Mouse (Mus musculus): ENCODE measurements around the gene Nxnl2. TPM values are rescaled to one million over a fixed set of nuclear protein-coding genes. Genes with fewer than 3 reads are reported as not detected.

Gene Nxnl2
- under 1 TPM in 1 of 2 experiments, not detected in 1; 0.31 TPM for total RNA-seq (2021)
- long read RNA-seq, experiment 1, result 0 reads
- long read RNA-seq, experiment 2, partial matches to known transcripts, result 0 of 1 reads
- long read RNA-seq, experiment 2, other reads (novel, unspliced or antisense), result 0 of 1 reads

DNA sequence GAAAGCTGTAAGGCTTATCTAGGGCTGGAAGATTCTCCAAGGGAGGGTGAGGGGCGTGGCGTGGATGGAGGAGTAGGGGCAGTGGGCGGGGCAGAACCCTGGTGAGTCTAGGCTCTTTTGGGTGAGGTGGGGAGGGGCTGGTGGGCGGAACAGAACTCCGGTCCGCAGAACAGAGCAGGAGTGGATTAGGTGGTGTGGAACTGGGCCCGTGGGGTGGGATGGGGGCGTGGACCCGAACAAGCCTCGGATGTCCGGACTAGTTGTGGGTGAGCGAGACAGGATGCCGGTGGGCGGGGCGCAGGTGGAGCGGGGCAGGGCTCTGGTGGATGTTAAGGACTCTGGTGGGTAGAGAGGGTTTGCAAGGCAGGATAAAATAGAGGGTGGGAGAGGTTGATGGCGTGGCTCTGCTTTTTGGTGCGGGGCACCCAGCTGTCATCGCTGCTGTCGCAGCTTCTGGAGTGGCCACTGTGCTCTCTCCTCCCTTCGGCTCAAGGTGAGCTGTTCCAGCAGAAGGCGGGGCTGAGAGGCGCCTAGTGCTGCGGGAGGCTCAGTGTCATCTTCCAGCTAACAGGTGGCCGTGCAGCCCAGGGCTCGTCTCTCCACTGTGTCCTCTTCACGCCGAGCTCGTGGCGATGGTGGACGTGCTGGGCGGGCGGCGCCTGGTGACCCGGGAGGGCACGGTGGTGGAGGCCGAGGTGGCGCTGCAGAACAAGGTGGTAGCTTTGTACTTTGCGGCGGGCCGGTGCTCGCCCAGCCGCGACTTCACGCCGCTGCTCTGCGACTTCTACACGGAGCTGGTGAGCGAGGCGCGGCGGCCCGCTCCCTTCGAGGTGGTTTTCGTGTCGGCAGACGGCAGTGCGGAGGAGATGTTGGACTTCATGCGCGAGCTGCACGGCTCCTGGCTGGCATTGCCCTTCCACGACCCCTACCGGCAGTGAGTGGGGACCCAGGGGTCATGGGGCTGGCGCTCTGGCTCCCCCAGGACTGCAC is at the start of gene Nxnl2:
Gene Nxnl2 (plus strand): TSS at position 332 of the 990 bp plus-strand sequence.
- H3K27ac ChIP-seq, result no peak within 1 kb of the TSS
- DNase-seq (ENCODE audit: low spot score in 2 of 2), result peak in 1 of 2 experiments; percentile 43
- peak; percentile 71 for TF ChIP-seq CTCF (conservative IDR thresholded peaks at IDR 0.05)
- peak within 1 kb of the TSS; percentile 60 for H3K4me3 ChIP-seq

- Histone ChIP-seq H3K27ac (0 out of 2 replicates have a peak overlapping the region, but pooled peaks have one; percentile 10), H3K4me3 (no peak overlapping the region)
- TF ChIP-seq CTCF (conservative IDR thresholded peaks at IDR 0.05), result no peak
- DNase-seq (ENCODE audit: low spot score in 2 of 2), result no peak
Observed at GRCm38 (mm10) chr13:51121966-51122365, 48.9 kb upstream of the Nxnl2 start.

DNA sequence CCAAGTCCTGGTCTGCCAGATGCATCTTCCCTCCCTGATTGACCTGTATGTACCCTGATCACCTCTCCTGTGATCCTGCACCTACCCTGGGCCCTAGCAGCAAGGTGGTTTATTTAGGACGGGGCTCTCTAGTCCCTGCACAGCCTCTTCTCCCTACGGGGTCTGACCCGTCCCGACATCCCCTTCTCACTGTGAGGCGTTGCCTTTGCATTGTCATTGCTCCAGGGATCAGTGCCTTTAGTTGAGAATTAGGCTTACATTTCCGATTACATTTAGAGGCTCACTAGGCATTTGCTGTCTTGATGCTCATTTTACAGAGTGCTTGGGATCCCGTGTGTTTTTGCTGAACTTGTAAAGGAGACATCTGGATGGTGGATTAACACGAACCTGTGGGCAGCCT is 48.1 kb upstream of the Nxnl2 start:
- TF ChIP-seq CTCF (conservative IDR thresholded peaks at IDR 0.05), result no peak
- DNase-seq (ENCODE audit: low spot score in 2 of 2), result no peak
- H3K4me3 ChIP-seq, result no peak overlapping the region
- no peak overlapping the region for H3K27ac ChIP-seq

- no peak overlapping the region for H3K27ac ChIP-seq
- no peak overlapping the region for H3K4me3 ChIP-seq
- DNase-seq (ENCODE audit: low spot score in 2 of 2), result no peak
- TF ChIP-seq CTCF (conservative IDR thresholded peaks at IDR 0.05), result no peak
Observed at GRCm38 (mm10) chr13:51125357-51125756, 45.5 kb upstream of the Nxnl2 start.

DNA sequence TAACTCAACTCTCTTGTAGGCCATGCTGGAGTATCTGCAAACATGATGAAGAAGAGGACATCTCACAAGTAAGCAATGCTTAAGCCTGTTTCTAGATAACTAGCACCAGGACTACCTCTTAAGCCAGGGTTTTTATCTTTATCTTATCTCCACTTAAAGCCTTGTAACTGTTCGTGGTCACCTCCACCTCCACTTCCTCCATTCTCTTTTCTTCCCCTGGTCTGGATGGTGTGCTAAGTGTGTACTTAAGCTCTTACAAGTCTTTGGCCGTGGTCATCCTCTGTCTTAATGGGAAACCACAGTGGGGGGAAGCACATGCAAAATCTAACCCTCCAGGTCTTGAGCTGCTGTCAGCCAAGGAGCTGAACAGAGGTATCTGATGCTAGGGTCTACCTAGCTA is 42.9 kb upstream of the Nxnl2 start:
- no peak overlapping the region for H3K4me3 ChIP-seq
- H3K27ac ChIP-seq, result no peak overlapping the region
- no peak for TF ChIP-seq CTCF (conservative IDR thresholded peaks at IDR 0.05)
- DNase-seq (ENCODE audit: low spot score in 2 of 2), result no peak

- no peak overlapping the region for H3K27ac ChIP-seq
- H3K4me3 ChIP-seq, result no peak overlapping the region
- no peak for TF ChIP-seq CTCF (conservative IDR thresholded peaks at IDR 0.05)
- DNase-seq (ENCODE audit: low spot score in 2 of 2), result no peak
Observed at GRCm38 (mm10) chr13:51128417-51128816, 42.4 kb upstream of the Nxnl2 start.

DNA sequence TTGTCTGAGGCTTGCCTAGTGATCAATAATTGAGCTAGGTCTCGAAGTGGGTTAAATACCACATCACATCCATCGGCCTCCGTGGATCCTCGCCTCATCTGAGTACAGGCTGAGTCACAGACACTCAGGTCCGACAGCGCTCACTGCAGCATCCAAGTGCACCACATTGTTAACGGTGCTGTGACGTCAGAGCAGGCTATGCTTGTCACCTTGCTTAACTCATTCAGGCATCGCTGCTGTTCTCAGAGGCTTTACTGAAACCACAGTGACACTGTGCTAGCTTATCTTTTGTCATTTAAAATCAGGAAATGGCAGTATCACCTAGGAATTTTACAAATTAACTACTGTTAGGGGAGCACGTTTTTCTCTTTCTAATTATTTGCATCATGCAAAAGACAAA is 39.6 kb upstream of the Nxnl2 start:
- Histone ChIP-seq H3K27ac (no peak overlapping the region), H3K4me3 (no peak overlapping the region)
- peak in 1 of 2 experiments; percentile 13 for DNase-seq (ENCODE audit: low spot score in 2 of 2)
- TF ChIP-seq CTCF (conservative IDR thresholded peaks at IDR 0.05), result no peak

DNA sequence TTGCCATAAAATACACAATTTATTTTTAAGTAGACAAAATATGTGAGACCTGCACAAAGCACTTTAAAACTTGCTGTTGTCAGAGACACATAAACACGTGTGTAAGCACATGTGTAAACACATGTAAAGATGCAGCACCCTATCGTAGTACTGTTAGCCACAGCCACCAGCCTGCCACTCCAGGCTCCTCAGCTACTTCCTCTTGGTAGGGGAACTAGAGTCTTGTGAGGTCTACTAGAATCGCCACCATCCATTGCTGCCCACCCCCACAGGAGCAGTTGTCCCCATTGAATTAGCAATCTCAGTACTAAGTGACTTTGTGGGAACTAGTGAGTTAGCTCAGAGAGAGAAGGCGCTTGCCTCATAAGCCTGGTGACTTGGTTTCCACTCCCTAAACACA is 34.5 kb upstream of the Nxnl2 start:
- no peak overlapping the region for H3K4me3 ChIP-seq
- DNase-seq (ENCODE audit: low spot score in 2 of 2), result no peak
- no peak for TF ChIP-seq CTCF (conservative IDR thresholded peaks at IDR 0.05)
- H3K27ac ChIP-seq, result no peak overlapping the region

DNA sequence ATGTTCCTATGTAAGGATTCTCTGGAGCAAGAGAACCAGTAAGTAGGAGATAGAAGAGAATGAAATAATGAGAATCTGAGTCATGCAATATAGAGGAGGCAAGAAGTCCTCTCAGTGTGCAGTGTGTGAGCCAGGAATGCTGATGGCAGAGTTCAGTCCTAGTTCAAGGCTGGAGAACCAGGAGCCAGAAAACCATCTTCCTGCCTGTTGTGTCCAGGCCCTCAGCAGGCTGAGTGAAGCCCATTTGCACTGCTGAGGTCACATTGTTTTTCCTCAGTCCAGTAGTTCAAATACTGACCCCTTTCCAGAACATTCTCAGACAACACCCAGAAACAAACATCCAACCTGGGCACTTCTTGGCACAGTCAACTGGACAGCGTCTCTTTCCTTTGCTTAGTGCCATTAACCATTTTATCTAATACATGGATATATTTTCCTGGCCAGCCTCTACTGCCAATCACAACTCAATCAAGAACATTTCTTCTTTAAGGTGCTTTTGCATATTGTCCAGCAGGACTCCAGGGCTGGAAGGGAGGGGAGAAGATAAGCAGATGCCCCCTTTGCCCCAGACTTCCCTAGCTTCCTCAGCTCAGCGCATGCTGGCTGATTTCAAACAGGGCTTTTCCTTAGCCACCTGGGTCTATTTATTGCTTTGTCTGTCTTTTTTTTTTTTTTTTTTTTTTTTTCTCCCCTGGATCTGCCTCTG is 33.7 kb upstream of the Nxnl2 start:
- Histone ChIP-seq H3K27ac (no peak overlapping the region), H3K4me3 (no peak overlapping the region)
- TF ChIP-seq CTCF (conservative IDR thresholded peaks at IDR 0.05), result no peak
- DNase-seq (ENCODE audit: low spot score in 2 of 2), result no peak

GRCm38 (mm10) chr13:51137702-51138031 is 33.2 kb upstream of the Nxnl2 start:
- TF ChIP-seq CTCF (conservative IDR thresholded peaks at IDR 0.05), result no peak
- Histone ChIP-seq H3K4me3 (no peak overlapping the region), H3K27ac (no peak overlapping the region)
- DNase-seq (ENCODE audit: low spot score in 2 of 2), result no peak

DNA sequence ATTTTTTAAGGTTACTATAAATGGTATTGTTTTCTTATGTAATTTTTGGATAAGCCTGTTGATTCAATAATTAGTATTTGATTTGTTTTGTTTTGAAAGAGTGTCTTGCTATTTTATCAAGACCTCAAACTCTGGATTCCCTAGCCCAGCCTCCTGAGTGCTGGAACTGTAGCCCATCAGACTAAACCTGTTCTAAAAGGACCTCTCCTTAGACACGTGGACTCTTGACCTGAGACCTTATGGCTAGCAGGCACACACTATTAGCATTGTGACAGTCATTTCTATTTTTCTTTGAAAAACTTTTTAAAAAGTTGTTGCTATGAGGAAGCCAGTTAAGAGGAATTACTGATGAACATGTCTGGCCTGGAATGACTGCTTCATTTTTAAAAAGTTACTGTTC is 23.7 kb upstream of the Nxnl2 start:
- Histone ChIP-seq H3K27ac (no peak overlapping the region), H3K4me3 (no peak overlapping the region)
- no peak for TF ChIP-seq CTCF (conservative IDR thresholded peaks at IDR 0.05)
- DNase-seq (ENCODE audit: low spot score in 2 of 2), result no peak

- no peak overlapping the region for H3K4me3 ChIP-seq
- TF ChIP-seq CTCF (conservative IDR thresholded peaks at IDR 0.05), result no peak
- H3K27ac ChIP-seq, result no peak overlapping the region
- DNase-seq (ENCODE audit: low spot score in 2 of 2), result no peak
Observed at GRCm38 (mm10) chr13:51152966-51153669, 17.7 kb upstream of the Nxnl2 start.

GRCm38 (mm10) chr13:51153670-51154030 is 17.2 kb upstream of the Nxnl2 start:
- DNase-seq (ENCODE audit: low spot score in 2 of 2), result no peak
- no peak overlapping the region for H3K27ac ChIP-seq
- TF ChIP-seq CTCF (conservative IDR thresholded peaks at IDR 0.05), result no peak
- no peak overlapping the region for H3K4me3 ChIP-seq
